Mouse (Mus musculus) erythroblast, embryonic 14.5 days (primary cell): ENCODE data around the gene Camk2d.

Experiments used
- GATA1 ChIP-seq: IDR thresholded peaks from 2 replicates; pipeline ENCODE4 v1.6.1; 2012; ENCODE audit warnings: low read length, inconsistent platforms, mixed read lengths
- TAL1 ChIP-seq: IDR thresholded peaks from 3 replicates; pipeline ENCODE4 v1.6.1; 2012; ENCODE audit warnings: low read length, inconsistent platforms, mixed read lengths

DNA sequence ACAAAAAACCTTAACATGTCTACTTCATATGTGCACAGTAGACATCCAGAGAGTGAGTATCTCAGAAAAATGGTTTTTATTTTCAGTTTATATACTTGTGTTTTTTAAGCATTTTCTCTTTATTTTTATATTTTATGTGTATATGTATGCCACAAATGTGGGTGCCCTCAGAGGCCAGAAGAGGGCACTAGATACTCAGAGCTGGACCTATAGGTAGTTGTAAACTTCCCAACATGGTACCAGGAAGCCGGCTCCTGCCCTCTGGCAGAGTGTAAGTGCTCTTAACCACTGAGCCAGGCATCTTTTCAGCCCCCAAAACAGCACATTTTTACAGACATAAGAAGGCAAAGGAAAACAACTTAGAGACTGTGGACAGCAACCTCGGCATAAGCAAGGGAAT lies 20.2 kb upstream of the Camk2d start:
- TF ChIP-seq GATA1 (no peak), TAL1 (no peak)
